Mouse (Mus musculus): Measurements from ENCODE around the gene Adamts1. TPM values are rescaled to one million over a fixed set of nuclear protein-coding genes. Genes with fewer than 3 reads are reported as not detected.
A peak's percentile ranks its signal among the peaks of the same experiment; 100 is the strongest.

The Adamts1 gene
- polyA plus RNA-seq, 1 experiment from 2014 or later = 7.0 TPM

GRCm38 (mm10) chr16:85800691-85801090 is 2.2 kb downstream of the Adamts1 start:
- peak; percentile 83 for DNase-seq

DNA sequence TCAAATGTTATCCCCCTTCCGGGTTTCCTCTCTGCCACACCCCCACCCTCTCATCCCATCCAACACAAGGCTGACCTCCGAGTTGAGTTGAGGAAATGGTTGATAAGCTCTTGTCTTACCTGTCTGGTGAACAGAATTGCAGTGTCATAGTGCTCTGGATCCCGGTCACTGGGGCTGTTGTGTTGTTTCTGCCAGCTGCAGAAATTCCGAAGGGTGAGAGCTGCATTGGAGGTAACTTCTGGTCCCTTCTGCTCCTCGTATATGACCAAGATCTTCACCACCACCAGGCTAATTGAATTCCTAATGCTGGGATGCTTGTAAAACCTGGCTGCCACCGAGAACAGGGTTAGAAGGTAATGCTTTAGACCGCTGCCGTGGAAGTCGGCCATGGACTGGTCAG is 2.9 kb downstream of the Adamts1 start:
- Histone ChIP-seq H3K4me3 (ENCODE audit: low read depth, low read length) (peak overlapping the region; percentile 58; the same call in 1 of the 2 replicates), H3K4me1 (ENCODE audit: insufficient read depth) (peaks cover 4% of the 10 kb centered on the region; the same call in 1 of the 2 replicates), H3K36me3 (replicated peaks; ENCODE audit: insufficient read depth, low read length) (peaks cover 12% of the 10 kb centered on the region), H3K9ac (replicated peaks) (no peak overlapping the region), H3K27me3 (ENCODE audit: insufficient read depth, low read length) (peaks cover 22% of the 10 kb centered on the region; the same call in 1 of the 2 replicates), H3K27ac (ENCODE audit: low read depth) (no peak overlapping the region), H3K4me2 (ENCODE audit: low read depth, low read length) (peak overlapping the region; percentile 84), H3K9me3 (ENCODE audit: low read length) (no peaks in the 10 kb centered on the region)
- TF ChIP-seq CTCF (IDR thresholded peaks at IDR 0.05; ENCODE audit: low read depth) (no peak), EP300 (IDR thresholded peaks at IDR 0.05; ENCODE audit: low read depth) (no peak)
- ATAC-seq (no peak), DNase-seq (no peak)
- 60% methylated on average over 9 of the region's 9 CpGs for whole genome bisulfite sequencing (ENCODE audit: insufficient replicate concordance)

More at GRCm38 (mm10) chr16:85800691-85801090, 2.2 kb downstream of the Adamts1 start:
- TF ChIP-seq CTCF (IDR thresholded peaks at IDR 0.05; ENCODE audit: low read depth) = no peak
- TF ChIP-seq EP300 (IDR thresholded peaks at IDR 0.05; ENCODE audit: low read depth) = peak; percentile 42
- ATAC-seq = peak; percentile 87
- no peaks in the 10 kb centered on the region for H3K9me3 ChIP-seq (ENCODE audit: low read length)
- WGBS (ENCODE audit: insufficient replicate concordance) = 8% methylated on average over 8 of the region's 8 CpGs
- peak overlapping the region; percentile 89 for H3K27ac ChIP-seq (ENCODE audit: low read depth)
- H3K9ac ChIP-seq (replicated peaks) = peak overlapping the region; percentile 67
- peaks cover 12% of the 10 kb centered on the region for H3K36me3 ChIP-seq (replicated peaks; ENCODE audit: insufficient read depth, low read length)
- peaks cover 4% of the 10 kb centered on the region; the same call in 1 of the 2 replicates for H3K4me1 ChIP-seq (ENCODE audit: insufficient read depth)
- H3K4me3 ChIP-seq (ENCODE audit: low read depth, low read length) = peak overlapping the region; percentile 58
- peaks cover 22% of the 10 kb centered on the region; the same call in 1 of the 2 replicates for H3K27me3 ChIP-seq (ENCODE audit: insufficient read depth, low read length)
- H3K4me2 ChIP-seq (ENCODE audit: low read depth, low read length) = peak overlapping the region; percentile 84

DNA sequence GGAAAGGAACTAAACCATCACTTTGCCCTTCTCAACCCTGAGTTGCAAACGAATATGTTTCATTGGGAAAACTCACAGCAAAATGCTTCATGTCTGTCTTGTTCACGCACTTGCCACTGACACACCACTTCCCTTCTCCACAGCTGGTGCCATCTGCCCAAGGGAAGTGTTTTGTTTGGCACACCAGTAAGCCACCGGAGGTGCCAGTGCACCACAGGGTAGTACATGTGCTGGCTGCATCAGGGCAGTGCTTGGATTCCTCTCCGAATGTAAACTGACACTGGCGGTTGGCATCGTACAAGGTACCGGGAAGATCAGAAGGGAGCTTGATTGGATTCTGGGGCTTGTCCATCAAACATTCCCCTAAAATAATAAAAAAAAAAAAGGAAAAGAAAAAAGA is 4.6 kb downstream of the Adamts1 start:
- peaks cover 16% of the 10 kb centered on the region; the same call in 1 of the 2 replicates for H3K27me3 ChIP-seq (ENCODE audit: insufficient read depth, low read length)
- no peak overlapping the region for H3K9ac ChIP-seq (replicated peaks)
- H3K9me3 ChIP-seq (ENCODE audit: low read length) = no peaks in the 10 kb centered on the region
- no peak overlapping the region for H3K4me2 ChIP-seq (ENCODE audit: low read depth, low read length)
- H3K36me3 ChIP-seq (replicated peaks; ENCODE audit: insufficient read depth, low read length) = peaks cover 12% of the 10 kb centered on the region
- peaks cover 4% of the 10 kb centered on the region; the same call in 1 of the 2 replicates for H3K4me1 ChIP-seq (ENCODE audit: insufficient read depth)
- H3K4me3 ChIP-seq (ENCODE audit: low read depth, low read length) = no peak overlapping the region
- DNase-seq (no peak), ATAC-seq (no peak)
- TF ChIP-seq CTCF (IDR thresholded peaks at IDR 0.05; ENCODE audit: low read depth) = no peak
- H3K27ac ChIP-seq (ENCODE audit: low read depth) = no peak overlapping the region
- 76% methylated on average over 7 of the region's 7 CpGs for WGBS (ENCODE audit: insufficient replicate concordance)

DNA sequence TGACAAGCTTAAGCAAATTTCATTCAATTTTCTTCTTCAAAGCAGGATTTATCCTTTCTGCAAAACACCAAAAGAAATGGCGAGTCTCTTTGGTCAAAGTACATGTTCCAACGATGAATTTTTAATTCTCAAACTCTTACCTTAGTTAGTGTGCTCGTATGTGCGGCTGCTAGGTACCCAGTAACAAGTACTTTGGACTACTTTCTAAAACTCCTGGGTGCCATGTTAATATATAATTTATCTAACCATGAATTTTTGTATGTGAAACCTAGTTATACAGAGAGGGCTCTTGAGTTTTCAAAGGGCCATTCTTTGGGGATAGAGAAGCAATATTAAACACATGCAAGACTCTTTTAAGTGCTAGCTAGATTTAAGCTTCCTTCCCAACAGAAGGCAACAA is 5.8 kb downstream of the Adamts1 start:
- TF ChIP-seq EP300 (IDR thresholded peaks at IDR 0.05; ENCODE audit: low read depth) (no peak), CTCF (IDR thresholded peaks at IDR 0.05; ENCODE audit: low read depth) (no peak)
- no peak for ATAC-seq
- WGBS (ENCODE audit: insufficient replicate concordance) = 78% methylated on average over 4 of the region's 4 CpGs

GRCm38 (mm10) chr16:85795731-85796130 is 7.2 kb downstream of the Adamts1 start:
- H3K4me3 ChIP-seq (ENCODE audit: low read depth, low read length) = no peak overlapping the region
- no peaks in the 10 kb centered on the region for H3K4me1 ChIP-seq (ENCODE audit: insufficient read depth)
- H3K9ac ChIP-seq (replicated peaks) = no peak overlapping the region
- no peak for DNase-seq
- TF ChIP-seq EP300 (IDR thresholded peaks at IDR 0.05; ENCODE audit: low read depth) = no peak
- ATAC-seq = no peak
- H3K9me3 ChIP-seq (ENCODE audit: low read length) = no peaks in the 10 kb centered on the region
- H3K36me3 ChIP-seq (replicated peaks; ENCODE audit: insufficient read depth, low read length) = peaks cover 12% of the 10 kb centered on the region
- no peak overlapping the region for H3K4me2 ChIP-seq (ENCODE audit: low read depth, low read length)
- no peaks in the 10 kb centered on the region for H3K27me3 ChIP-seq (ENCODE audit: insufficient read depth, low read length)
- H3K27ac ChIP-seq (ENCODE audit: low read depth) = no peak overlapping the region
- 81% methylated on average over 7 of the region's 7 CpGs for WGBS (ENCODE audit: insufficient replicate concordance)

More for the DNA sequence above, 5.8 kb downstream of the Adamts1 start:
- no peak overlapping the region for H3K4me3 ChIP-seq (ENCODE audit: low read depth, low read length)
- H3K27ac ChIP-seq (ENCODE audit: low read depth) = no peak overlapping the region
- no peak for DNase-seq
- peaks cover 12% of the 10 kb centered on the region for H3K36me3 ChIP-seq (replicated peaks; ENCODE audit: insufficient read depth, low read length)
- no peak overlapping the region for H3K4me2 ChIP-seq (ENCODE audit: low read depth, low read length)
- no peak overlapping the region for H3K9ac ChIP-seq (replicated peaks)
- peaks cover 3% of the 10 kb centered on the region; the same call in 1 of the 2 replicates for H3K4me1 ChIP-seq (ENCODE audit: insufficient read depth)
- H3K27me3 ChIP-seq (ENCODE audit: insufficient read depth, low read length) = peaks cover 6% of the 10 kb centered on the region; the same call in 1 of the 2 replicates
- no peaks in the 10 kb centered on the region for H3K9me3 ChIP-seq (ENCODE audit: low read length)

- H3K4me1 ChIP-seq (ENCODE audit: insufficient read depth) = no peaks in the 10 kb centered on the region
- no peak for ATAC-seq
Measured at GRCm38 (mm10) chr16:85793166-85793830, 9.6 kb downstream of the Adamts1 start.

More at GRCm38 (mm10) chr16:85793166-85793830, 9.6 kb downstream of the Adamts1 start:
- WGBS (ENCODE audit: insufficient replicate concordance) = 77% methylated on average over 4 of the region's 4 CpGs
- H3K4me2 ChIP-seq (ENCODE audit: low read depth, low read length) = no peak overlapping the region
- no peaks in the 10 kb centered on the region for H3K27me3 ChIP-seq (ENCODE audit: insufficient read depth, low read length)
- no peak overlapping the region for H3K9ac ChIP-seq (replicated peaks)
- peaks cover 11% of the 10 kb centered on the region for H3K36me3 ChIP-seq (replicated peaks; ENCODE audit: insufficient read depth, low read length)
- H3K27ac ChIP-seq (ENCODE audit: low read depth) = no peak overlapping the region
- H3K4me3 ChIP-seq (ENCODE audit: low read depth, low read length) = no peak overlapping the region
- TF ChIP-seq EP300 (IDR thresholded peaks at IDR 0.05; ENCODE audit: low read depth) (no peak), CTCF (IDR thresholded peaks at IDR 0.05; ENCODE audit: low read depth) (no peak)
- no peaks in the 10 kb centered on the region for H3K9me3 ChIP-seq (ENCODE audit: low read length)
- no peak for DNase-seq

Measured in liver, postnatal 0 days (tissue).